Mouse (Mus musculus): Measurements from ENCODE around the gene Rps28.

Rps28 gene

DNA sequence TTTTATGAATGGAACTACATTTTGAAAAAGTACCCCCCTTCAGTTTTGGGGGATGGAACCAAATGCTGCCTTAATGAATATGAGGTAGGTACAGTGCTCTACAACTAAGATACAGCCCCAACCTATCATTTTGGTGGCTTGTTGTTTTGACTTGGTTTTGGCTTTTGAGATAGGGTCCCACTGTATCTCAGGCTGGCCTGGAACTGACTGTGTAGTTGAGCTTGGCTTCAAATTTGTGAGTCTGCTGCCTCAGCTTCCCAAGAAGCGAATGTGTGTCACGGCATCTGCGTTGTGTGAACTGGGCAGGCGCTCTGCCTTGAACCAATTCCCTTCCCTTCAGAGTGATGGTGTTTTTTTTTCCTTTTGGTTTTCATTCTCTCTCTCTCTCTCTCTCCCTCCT, 52.7 kb downstream of the Rps28 start:
- DNase-seq = no peak

Measured in thymus, postnatal 25 days (tissue).